Mouse (Mus musculus) layer of hippocampus, adult 6 months (tissue): Measurements from ENCODE around the gene Gata3. TPM values are rescaled to one million over a fixed set of nuclear protein-coding genes. Genes with fewer than 3 reads are reported as not detected.

Experiments
- long read RNA-seq, 2 experiments: library from polyadenylated mRNA; unstranded; transcript quantifications; one replicate each; pipeline ENCODE4 v2.0.0; 2019 to 2020
- polyA plus RNA-seq: library from polyadenylated mRNA; unstranded; fragments of <200 nt; fragmentation: Nextera tagmentation; gene quantifications from 2 replicates; pipeline ENCODE4 v1.2.3, GENCODE M21; 2021

Gata3 gene
- 0.20 TPM in 1 of 2 replicates, not detected in the other for polyA plus RNA-seq
- long read RNA-seq, experiment 1 = 0 reads
- long read RNA-seq, experiment 2, partial matches to known transcripts = 9 of 23 reads
- long read RNA-seq, experiment 2, other reads (novel, unspliced or antisense) = 11 of 23 reads

DNA sequence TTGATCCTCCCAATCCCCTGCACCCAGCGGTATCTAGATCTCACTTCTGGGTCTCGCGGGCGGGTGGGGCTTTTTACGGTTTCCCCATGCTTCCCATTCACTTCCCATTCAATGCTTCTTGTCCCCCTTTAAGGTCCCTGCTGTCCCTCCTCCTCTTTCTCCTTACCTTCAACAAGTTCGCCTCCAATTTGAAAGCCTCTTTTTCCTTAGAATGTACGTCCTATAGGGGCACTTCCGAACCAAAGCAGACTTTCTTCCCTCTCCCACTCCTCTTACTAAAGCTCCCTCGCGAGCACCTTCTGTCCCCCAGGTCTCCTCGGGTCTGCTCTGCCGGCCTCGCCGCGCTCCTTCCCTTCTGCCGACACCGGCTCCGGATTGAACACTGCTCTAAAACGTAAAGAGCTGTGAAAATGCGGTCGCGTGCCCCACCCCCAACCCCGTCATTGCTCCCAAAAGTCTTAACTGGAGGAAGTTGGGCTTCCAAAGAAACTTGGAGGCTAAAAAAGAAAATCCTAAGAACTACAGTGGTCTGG lies at the start of gene Gata3:
TSS of gene Gata3 (minus strand) at position 384 of the 533 bp plus-strand sequence.

DNA sequence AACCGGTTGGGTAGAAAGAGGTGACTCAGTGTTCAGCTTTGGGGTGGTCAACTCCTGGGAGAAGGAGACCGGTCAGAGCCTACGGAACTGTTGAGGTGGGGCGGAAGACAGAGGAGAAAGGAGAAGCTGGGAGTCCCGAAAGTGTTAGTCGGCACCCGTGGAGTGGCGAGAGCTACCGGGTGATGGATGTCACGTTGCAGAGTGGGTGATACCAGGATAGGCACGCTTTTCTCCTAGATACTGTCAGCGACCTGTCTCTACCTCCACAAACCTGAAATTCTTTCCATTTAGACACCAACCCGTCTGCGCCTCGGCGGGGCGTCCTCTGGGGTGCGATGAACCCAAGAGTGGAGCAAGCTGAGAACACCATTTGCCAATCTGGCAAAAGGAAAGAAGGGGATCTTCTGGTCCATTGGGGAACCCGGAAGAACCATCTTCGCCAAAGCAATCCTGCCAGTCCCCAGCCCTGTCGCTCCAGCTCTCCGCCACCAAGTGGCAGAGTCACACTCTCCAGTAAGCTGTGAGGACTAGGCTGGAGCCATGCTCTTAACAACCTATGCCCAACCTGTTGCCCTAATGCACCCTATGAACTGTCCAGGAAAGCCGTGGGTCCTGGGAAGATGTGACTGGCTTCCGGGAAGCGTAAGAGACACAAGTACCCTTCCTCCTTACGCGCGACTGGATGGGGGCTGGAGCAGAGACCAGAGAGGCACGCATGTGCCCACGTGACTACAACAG lies 752 bp downstream of the Gata3 start, which contains the start of gene 9230102O04Rik:
TSS of gene 9230102O04Rik (minus strand) at position 628 of the 738 bp plus-strand sequence.

GRCm38 (mm10) chr2:9881051-9881591 lies 8.7 kb downstream of the Gata3 start, which contains the start of gene 4930412O13Rik:
TSS of gene 4930412O13Rik (plus strand) at chr2:9881252.

Other genes starting within 250 kb of the Gata3 start
- gene 4930412O13Rik, start 8.8 kb downstream of the Gata3 start, polyA plus RNA-seq = not detected in 2 replicates
- gene 9230102O04Rik, start 494 bp downstream of the Gata3 start, polyA plus RNA-seq = not detected in 2 replicates
- 7.0 and 7.3 TPM in 2 replicates for gene Taf3, start 158.6 kb upstream of the Gata3 start, polyA plus RNA-seq
- 794 and 797 TPM in 2 replicates for gene Atp5c1, start 190.5 kb upstream of the Gata3 start, polyA plus RNA-seq
- gene Kin, start 190.6 kb upstream of the Gata3 start, polyA plus RNA-seq = 12.6 and 12.9 TPM in 2 replicates
- gene Itih2, start 241.4 kb upstream of the Gata3 start, polyA plus RNA-seq = 0.40 and 0.87 TPM in 2 replicates